Mouse (Mus musculus) myocyte (in vitro differentiated cells): ENCODE measurements at regions not wholly inside any gene's neighbourhood (a gene's known extent, or its start where the extent isn't known, plus 50 kb on each side); places are given as distances from the start of the nearest gene placed in this dataset.

Experiments used
- H3K27me3 ChIP-seq: one replicate; pipeline ENCODE4 v1.6.1; 2011; ENCODE audit not compliant: control insufficient read depth, insufficient read depth, insufficient read length
- H3K36me3 ChIP-seq: one replicate; pipeline ENCODE4 v1.6.1; 2011; ENCODE audit not compliant: control insufficient read depth, insufficient read depth
- H3K4me2 ChIP-seq: one replicate; pipeline ENCODE4 v1.6.1; 2011; ENCODE audit warnings: low read depth, control low read depth
- H3K4me3 ChIP-seq: one replicate; pipeline ENCODE4 v1.5.1; 2011; ENCODE audit warnings: mild to moderate bottlenecking, control low read depth, moderate library complexity
- H3K79me2 ChIP-seq: one replicate; pipeline ENCODE4 v1.6.1; 2011; ENCODE audit not compliant: control insufficient read depth, insufficient read depth
- H3ac ChIP-seq: one replicate; pipeline ENCODE4 v1.6.1; 2011; ENCODE audit not compliant: control insufficient read depth, insufficient read length
- CEBPB ChIP-seq: IDR thresholded peaks from 2 replicates; pipeline ENCODE4 v1.6.1; 2011; ENCODE audit warnings: mild to moderate bottlenecking, moderate library complexity; ENCODE audit not compliant: poor library complexity, insufficient read depth, severe bottlenecking
- E2F4 ChIP-seq: IDR thresholded peaks from one replicate; pipeline ENCODE4 v1.6.1; 2011; ENCODE audit warnings: mild to moderate bottlenecking, control low read depth, moderate library complexity; ENCODE audit not compliant: insufficient read depth
- MAX ChIP-seq: IDR thresholded peaks from one replicate; pipeline ENCODE4 v1.6.1; 2011; ENCODE audit warnings: low read depth, mild to moderate bottlenecking, control low read depth
- MYOD1 ChIP-seq, 3 experiments: IDR thresholded peaks; one replicate each; pipeline ENCODE4 v1.6.1; 2011; ENCODE audit warnings: control low read depth in 2 of 3, low read depth in 2 of 3, mild to moderate bottlenecking in 2 of 3, moderate library complexity in 1 of 3; ENCODE audit not compliant: insufficient read length in 2 of 3, control insufficient read depth in 1 of 3
- MYOG ChIP-seq, 3 experiments: IDR thresholded peaks; one replicate each; pipeline ENCODE4 v1.6.1; 2011; ENCODE audit warnings: control low read depth in 2 of 3, low read depth in 2 of 3, mild to moderate bottlenecking in 2 of 3; ENCODE audit not compliant: insufficient read length in 2 of 3, control insufficient read depth in 1 of 3, insufficient read depth in 1 of 3
- POLR2A ChIP-seq: IDR thresholded peaks from one replicate; pipeline ENCODE4 v1.6.1; 2011; ENCODE audit warnings: low read depth, mild to moderate bottlenecking, control low read depth, moderate library complexity; ENCODE audit not compliant: insufficient read length
- POLR2AphosphoS2 ChIP-seq: IDR thresholded peaks from one replicate; pipeline ENCODE4 v1.6.1; 2011; ENCODE audit warnings: low read depth, control low read depth; ENCODE audit not compliant: insufficient read length
- REST ChIP-seq: IDR thresholded peaks from one replicate; pipeline ENCODE4 v1.6.1; 2011; ENCODE audit warnings: mild to moderate bottlenecking, control low read depth, moderate library complexity; ENCODE audit not compliant: insufficient read depth, insufficient read length
- SRF ChIP-seq: IDR thresholded peaks from one replicate; pipeline ENCODE4 v1.6.1; 2011; ENCODE audit warnings: low read depth; ENCODE audit not compliant: control insufficient read depth, insufficient read length
- TCF12 ChIP-seq: IDR thresholded peaks from one replicate; pipeline ENCODE4 v1.6.1; 2011; ENCODE audit warnings: mild to moderate bottlenecking, control low read depth; ENCODE audit not compliant: poor library complexity, insufficient read depth, severe bottlenecking
- TCF3 ChIP-seq: IDR thresholded peaks from one replicate; pipeline ENCODE4 v1.6.1; 2011; ENCODE audit warnings: low read depth, control low read depth; ENCODE audit not compliant: insufficient read length
- USF1 ChIP-seq: IDR thresholded peaks from one replicate; pipeline ENCODE4 v1.6.1; 2011; ENCODE audit warnings: low read depth, mild to moderate bottlenecking, control low read depth, moderate library complexity

DNA sequence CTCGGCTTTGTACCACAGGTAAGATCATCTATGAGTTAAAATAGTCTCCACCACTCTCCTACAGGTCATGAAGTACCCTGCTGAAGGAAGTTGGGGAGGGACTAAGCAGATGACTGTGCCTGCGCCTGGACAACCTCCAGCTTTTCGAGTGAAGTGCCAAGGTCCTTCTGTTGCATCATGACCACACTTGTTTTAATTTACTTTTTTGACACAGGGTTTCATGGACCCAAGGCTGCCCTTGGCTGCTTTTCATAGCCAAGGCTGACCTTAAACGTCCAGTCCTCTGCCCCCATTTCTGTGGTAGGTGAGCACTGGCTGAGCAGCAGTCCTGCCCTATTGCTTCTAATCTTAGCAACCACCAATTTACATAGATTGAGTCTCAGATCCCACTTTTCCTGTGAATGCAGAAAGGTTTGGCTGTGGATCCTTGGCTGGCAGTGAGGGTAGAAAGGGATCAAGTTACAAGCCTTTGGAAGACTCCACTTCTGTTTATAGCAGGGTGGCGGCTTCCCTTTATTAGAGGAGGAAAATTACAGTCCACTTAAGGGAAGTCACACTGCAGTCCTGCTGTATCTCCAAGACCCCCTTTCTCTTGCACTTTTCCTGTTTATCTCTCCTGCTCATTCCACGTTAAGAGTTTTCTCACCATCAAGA lies 213.5 kb upstream of the Id2 start:
- TF ChIP-seq CEBPB (peak; percentile 46; the same call in 1 of the 2 replicates), REST (no peak)
- no peak overlapping the region for H3K4me3 ChIP-seq
- no peak overlapping the region for H3ac ChIP-seq
- no peaks in the 10 kb centered on the region for H3K79me2 ChIP-seq
- H3K27me3 ChIP-seq, result no peaks in the 10 kb centered on the region
- H3K36me3 ChIP-seq, result no peaks in the 10 kb centered on the region
- peak overlapping the region; percentile 58 for H3K4me2 ChIP-seq

- no peaks in the 10 kb centered on the region for H3K79me2 ChIP-seq
- no peak overlapping the region for H3ac ChIP-seq
- H3K4me2 ChIP-seq, result no peak overlapping the region
- no peak overlapping the region for H3K4me3 ChIP-seq
- TF ChIP-seq MYOD1 (IDR thresholded peaks at IDR 0.05; ENCODE audit: control insufficient read depth in 1 of 3, insufficient read length in 2 of 3, low read depth in 2 of 3) (peak in 2 of 3 experiments; percentile 40 to 61), TCF3 (no peak)
- no peaks in the 10 kb centered on the region for H3K27me3 ChIP-seq
- no peaks in the 10 kb centered on the region for H3K36me3 ChIP-seq
These were observed 212.3 kb upstream of the Id2 start for GRCm38 (mm10) chr12:25309234-25309633.

DNA sequence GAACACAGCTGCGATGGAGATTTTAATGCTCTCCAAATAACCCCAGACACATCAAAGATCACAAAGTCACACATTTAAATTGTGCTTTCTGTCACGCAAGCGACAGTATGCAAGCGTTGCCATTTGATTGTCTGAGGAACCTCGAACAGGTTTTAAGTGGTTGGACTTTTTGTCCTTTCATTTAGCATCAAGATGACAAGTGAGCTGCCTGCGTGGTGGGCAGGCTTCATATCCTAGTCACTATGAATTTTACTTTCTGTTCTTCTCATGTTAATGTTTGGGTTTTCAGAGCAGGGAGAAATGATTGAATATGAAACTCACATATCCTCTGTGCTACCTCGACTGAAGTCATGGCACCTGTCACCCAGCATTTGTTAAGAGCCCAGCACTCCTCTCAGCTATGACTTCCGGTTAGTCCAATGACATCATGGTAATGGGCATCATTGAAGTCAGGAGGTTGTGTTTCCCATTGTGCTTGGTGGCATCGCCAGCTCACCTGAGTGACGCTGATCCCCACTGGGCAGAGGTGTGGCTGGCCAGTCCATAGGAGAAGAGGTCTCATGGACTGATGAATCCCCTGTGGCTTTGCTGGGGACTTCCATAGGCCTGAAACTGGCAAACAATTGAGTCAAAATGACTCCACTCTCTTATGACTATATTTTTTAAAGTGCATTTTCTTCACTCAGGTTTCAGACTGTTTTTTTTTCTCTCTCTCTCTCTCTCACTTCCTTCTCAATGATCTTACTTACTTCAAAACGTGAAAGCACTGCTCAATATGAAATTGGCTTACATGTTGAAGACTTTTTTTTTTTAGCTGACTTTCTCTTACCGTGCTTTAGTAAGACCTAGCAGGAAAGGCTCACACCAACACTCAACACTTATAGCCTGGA lies 209.1 kb upstream of the Id2 start:
- Histone ChIP-seq H3ac (no peak overlapping the region), H3K36me3 (no peaks in the 10 kb centered on the region), H3K4me3 (no peak overlapping the region), H3K27me3 (no peaks in the 10 kb centered on the region), H3K4me2 (no peak overlapping the region), H3K79me2 (no peaks in the 10 kb centered on the region)
- TF ChIP-seq REST, result no peak
- no peak for TF ChIP-seq MAX
- no peak for TF ChIP-seq TCF3
- no peak for TF ChIP-seq CEBPB
- no peak for TF ChIP-seq TCF12
- TF ChIP-seq MYOD1 (IDR thresholded peaks at IDR 0.05; ENCODE audit: control insufficient read depth in 1 of 3, insufficient read length in 2 of 3, low read depth in 2 of 3), result no peak
- no peak for TF ChIP-seq MYOG (IDR thresholded peaks at IDR 0.05; ENCODE audit: control insufficient read depth in 1 of 3, insufficient read depth in 1 of 3, insufficient read length in 2 of 3, low read depth in 2 of 3)
- TF ChIP-seq POLR2AphosphoS2, result no peak
- TF ChIP-seq E2F4, result no peak
- no peak for TF ChIP-seq POLR2A
- TF ChIP-seq SRF, result no peak
- TF ChIP-seq USF1, result no peak

DNA sequence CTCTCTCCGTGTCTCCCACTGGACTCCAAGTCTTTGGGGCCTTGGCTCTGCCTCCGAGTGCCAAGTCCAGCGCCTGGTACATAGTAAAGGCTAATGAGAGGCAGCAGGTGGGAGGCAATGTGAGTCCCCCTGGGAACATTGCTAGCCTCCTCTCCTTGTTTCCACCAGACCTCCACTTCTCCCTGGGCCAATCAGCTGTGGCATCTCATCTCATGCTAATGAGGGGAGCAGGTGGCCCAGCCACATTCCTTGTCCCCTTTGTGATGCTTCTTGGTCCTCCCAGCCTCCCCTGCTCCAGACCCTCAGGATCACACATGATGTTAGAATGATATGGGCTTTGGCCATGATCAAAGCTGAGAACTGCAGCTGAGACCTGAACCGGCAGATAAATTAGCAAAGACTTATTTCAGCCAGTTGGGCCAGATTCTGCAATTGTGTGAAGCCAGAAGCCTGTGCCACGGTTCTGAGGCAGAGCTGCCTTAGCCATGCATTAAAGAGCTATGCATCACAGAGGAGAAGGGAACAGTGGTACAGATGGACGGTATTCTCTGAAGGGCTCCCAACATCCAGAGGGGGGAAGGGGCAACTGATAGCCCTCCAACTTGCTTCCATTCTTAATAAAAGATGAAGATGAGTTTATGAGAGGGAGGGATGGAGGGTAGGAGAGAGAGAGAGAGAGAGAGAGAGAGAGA lies 208.0 kb upstream of the Id2 start:
- H3K79me2 ChIP-seq, result no peaks in the 10 kb centered on the region
- no peaks in the 10 kb centered on the region for H3K27me3 ChIP-seq
- TF ChIP-seq SRF (no peak), E2F4 (no peak), CEBPB (no peak), MYOD1 (IDR thresholded peaks at IDR 0.05; ENCODE audit: control insufficient read depth in 1 of 3, insufficient read length in 2 of 3, low read depth in 2 of 3) (no peak), TCF12 (no peak), POLR2A (no peak), USF1 (no peak), POLR2AphosphoS2 (no peak), MAX (no peak), REST (no peak), TCF3 (no peak), MYOG (IDR thresholded peaks at IDR 0.05; ENCODE audit: control insufficient read depth in 1 of 3, insufficient read depth in 1 of 3, insufficient read length in 2 of 3, low read depth in 2 of 3) (no peak)
- no peaks in the 10 kb centered on the region for H3K36me3 ChIP-seq
- H3ac ChIP-seq, result no peak overlapping the region
- no peak overlapping the region for H3K4me3 ChIP-seq
- no peak overlapping the region for H3K4me2 ChIP-seq

- no peaks in the 10 kb centered on the region for H3K27me3 ChIP-seq
- H3K36me3 ChIP-seq, result no peaks in the 10 kb centered on the region
- TF ChIP-seq REST (no peak), MYOD1 (IDR thresholded peaks at IDR 0.05; ENCODE audit: control insufficient read depth in 1 of 3, insufficient read length in 2 of 3, low read depth in 2 of 3) (no peak), TCF3 (no peak), CEBPB (no peak), USF1 (no peak), POLR2AphosphoS2 (no peak), POLR2A (no peak), SRF (no peak), TCF12 (no peak), MYOG (IDR thresholded peaks at IDR 0.05; ENCODE audit: control insufficient read depth in 1 of 3, insufficient read depth in 1 of 3, insufficient read length in 2 of 3, low read depth in 2 of 3) (no peak), MAX (no peak), E2F4 (no peak)
- H3K79me2 ChIP-seq, result no peaks in the 10 kb centered on the region
- no peak overlapping the region for H3K4me3 ChIP-seq
- no peak overlapping the region for H3ac ChIP-seq
- H3K4me2 ChIP-seq, result no peak overlapping the region
These were observed 206.6 kb upstream of the Id2 start for GRCm38 (mm10) chr12:25303500-25304050.
